Mouse (Mus musculus) cerebellum, adult 8-10 months (tissue): ENCODE results near the gene Slc45a2.

Experiments
- DNase-seq: peaks from one replicate; pipeline ENCODE4 v3.0.0; 2022

Gene Slc45a2

DNA sequence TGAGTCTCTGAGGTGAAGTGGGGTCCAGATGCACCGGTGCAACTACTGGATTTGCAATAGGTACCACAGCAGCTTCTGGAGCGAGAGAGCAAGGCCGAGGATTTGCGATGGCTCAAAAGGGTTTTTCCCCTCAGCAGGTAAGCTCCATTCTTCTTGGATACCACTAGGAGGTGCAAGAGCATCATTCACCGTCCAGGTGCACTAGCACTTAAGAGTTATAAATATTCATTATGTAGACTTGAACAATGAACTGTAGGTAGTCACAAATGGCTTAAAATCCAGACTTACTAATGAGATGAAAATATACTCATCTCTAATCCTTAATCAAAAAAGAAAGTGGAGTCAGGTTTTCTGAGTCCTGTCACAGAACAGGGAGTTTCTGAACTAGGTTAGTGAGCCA is 8.2 kb downstream of the Slc45a2 start:
- no peak for DNase-seq

DNA sequence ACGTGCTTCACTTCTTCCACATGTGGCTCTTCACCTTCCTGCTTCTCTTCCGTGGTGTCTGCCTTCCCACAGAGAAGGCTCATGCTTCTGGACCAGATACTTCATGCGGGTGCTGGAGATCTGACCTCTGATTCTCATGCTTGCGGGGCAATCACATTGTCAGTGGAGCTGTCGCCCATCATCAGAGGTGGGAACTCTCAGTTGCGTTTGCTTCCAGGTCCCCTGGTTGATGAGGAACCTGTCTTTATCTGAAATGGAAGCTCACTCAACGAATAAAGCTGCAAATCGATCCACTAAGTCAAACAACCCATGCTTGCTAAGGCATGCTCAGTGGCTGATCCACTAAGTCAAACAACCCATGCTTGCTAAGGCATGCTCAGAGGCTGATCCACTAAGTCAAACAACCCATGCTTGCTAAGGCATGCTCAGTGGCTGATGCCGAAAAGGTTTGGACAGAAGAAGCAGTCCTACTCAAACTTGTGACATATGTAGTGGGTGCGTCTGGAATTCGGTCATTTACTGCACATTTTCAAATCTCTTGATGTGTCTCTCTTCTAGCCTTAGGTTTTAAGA is 10.5 kb downstream of the Slc45a2 start:
- DNase-seq = no peak

DNA sequence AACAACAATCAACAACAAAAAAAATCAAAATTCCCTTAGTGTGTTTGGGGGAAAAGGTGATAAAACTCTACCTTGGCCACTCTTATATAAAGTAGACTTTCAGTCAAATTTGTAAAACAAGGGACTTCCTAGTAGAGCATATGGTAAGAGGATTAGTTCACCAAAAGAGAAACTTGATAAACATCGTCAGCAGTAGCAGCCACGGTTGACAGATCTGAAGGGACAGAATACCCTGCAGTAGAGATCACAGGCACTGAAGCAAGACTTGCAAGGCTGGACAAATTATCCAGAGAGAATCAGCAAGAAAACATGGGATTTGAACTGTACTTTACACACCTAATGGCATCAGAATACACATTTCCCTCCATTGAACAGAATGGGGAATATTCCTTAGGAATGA is 14.4 kb downstream of the Slc45a2 start:
- no peak for DNase-seq

DNA sequence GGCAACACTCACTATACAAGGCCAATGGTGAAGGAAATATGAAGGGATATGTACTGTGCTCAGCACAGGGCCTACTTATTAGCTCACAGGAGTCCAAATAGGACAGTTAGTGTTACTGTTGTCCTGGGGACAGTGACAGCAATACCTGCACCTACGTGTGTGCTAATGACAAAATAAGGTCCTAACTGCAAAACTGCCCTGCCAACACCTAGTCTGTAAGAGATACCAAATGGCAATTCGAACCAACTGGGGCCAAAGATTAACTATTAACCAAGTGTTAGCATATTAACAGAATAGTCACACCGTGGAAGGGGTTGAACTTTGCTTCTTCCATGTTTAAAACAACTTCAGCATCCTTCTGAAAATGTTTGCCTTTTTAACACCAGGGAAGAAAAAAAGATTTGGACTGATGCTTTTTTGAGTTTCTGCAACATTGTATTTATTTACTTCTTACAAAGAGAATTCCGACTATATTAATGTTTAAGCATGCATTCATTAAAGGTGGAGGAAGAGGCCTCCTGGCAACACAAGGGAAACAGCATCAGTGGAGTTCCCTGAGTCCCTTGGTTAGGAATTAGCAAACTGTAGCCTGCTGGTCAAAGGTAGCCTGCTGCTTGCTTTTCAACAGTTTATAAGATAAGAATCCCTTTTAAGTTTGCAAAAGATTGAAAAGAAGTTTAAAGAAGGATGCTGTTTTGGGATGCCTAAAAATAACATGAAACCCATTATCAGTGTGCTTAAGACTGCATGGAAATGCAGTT is 26.5 kb downstream of the Slc45a2 start:
- DNase-seq = no peak

DNA sequence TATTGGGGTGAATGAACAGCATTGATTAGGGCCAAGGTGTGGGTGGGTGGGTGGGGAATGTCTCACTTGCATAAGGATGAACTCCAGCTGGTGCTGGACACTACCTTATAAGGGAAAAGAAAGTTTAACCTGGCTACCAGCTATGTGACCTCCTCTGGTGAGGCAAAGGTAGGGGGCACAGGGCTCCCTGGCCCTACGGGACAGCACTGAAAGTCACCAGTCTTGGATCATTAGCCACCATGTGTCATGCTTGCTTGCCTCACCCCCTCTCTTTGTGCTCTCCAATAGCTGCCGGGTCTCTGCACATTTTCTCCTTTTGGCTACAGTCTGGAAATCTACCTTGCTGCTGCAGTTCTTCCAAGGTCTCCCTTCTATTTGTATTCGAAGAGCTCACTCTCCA is 29.7 kb downstream of the Slc45a2 start:
- DNase-seq = no peak

DNA sequence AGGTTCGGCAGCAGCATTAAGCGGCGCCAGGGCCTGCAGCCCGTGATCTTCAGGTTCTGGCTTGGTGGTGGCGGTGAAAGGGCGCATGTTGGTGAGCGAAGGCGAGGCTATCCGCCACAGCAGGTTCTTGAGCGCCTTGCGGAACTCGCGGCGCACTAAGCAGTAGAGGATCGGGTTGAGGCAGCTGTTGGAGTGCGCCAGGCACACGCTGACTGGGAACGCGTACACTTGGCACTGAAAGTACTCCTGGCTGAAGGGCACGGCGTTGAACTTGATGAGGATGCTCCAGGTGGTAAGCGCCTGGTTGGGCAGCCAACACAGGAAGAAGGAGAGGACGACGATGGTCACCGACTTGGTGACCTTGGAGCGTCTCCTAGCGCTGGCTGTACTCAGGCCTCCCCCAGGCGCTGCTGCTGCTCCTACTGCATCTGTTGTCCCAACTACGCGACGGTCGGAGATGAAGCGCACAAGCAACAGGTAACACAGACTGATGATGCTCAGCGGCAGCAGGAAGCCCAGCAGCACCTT is 35.5 kb downstream of the Slc45a2 start:
- no peak for DNase-seq

DNA sequence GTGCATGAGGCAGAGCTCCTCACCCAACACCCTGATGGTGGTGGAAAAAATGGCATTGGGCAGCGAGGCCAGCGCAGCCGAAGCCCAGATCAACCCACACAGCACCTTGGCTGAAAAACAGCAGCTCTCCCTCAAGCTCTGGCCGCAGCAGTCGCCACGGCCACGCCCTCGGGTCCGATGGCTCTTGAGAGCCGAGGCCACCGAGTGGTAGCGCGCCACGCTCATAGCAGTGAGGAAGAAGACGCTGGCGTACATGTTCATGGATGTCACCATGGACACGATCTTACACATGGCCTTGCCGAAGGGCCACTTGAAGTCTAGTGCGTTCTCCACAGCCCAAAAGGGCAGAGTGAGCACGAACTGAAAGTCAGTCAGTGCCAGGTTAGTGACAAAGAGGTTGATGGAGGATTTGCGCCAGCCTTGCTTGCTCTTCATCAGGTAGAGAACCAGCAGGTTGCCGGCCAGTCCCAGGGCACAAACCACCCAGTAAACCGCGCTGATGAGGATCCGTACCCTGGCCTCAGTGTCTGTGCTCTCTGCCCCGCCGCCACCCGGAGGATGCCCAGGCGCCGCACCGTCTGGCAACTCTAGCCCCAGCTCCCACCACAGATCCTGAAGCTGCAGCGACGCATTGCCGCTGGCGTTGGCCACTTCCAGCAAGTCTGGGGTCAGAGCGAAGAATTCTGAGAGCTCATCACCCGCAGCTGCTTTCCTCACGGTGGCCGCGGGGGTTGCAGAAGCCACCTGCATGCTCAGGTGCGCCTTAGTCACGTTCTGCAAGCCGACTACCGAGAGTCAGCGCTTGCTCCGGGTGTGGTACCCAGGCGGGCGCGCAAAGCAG is 36.2 kb downstream of the Slc45a2 start:
- DNase-seq = no peak

DNA sequence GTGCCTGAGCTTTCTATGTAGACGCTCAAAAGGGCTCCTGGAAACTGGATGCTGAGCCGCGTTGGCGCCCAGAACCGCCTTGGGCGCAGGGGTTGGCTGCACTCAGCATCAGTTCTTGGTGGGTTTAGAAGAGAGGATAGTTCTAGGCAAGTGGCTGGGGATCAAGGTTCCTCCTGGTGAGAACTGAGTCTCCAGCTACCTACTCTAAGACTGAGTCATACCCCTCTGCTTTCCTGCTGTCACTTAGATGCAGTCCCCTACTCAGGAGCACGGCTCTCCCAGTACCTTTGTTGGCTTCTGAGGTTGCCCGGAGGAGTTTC is 36.8 kb downstream of the Slc45a2 start:
- no peak for DNase-seq

DNA sequence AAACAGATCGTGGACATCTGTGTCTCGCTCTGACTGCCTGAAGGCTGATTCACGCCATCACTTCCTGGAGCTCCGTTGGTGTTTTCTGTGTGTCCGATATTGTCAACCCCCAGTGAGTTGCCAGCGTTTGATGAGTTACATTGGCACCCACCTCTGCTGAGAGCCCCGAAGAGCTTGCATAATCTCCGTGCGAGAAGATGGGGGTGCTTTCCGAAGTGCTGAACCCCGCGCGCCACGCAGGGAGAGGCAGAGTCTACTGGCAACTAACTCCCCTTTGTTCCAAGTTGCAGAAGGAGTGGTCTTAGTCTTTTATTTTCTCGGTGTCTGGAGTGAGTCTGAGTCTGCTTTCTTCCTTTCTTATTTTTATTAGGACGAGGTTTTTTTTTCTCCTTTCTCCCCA is 37.2 kb downstream of the Slc45a2 start, which contains the start of gene Rxfp3:
Rxfp3 (minus strand) TSS at position 281 of the 400 bp plus-strand sequence.
- no peak for DNase-seq

DNA sequence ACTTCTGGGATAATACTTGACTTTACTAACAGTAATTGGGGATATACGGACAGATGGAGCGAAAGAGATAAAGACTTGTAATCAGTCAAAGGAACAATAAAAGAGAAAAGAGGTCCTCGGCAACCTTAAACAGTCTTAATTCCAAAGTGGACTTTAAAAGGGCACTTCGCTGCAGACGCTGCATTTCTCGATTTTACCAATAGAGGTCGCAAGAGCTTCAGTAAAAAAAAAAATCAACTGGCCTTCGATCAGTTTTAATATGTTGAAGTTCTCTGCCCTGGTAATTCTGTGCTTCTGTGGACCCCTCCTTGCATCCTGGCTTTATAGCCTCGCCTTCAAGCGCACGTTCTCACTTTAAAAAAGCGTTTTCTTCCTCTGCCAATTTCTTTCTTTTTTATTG is 38.0 kb downstream of the Slc45a2 start:
- peak; percentile 42 for DNase-seq

DNA sequence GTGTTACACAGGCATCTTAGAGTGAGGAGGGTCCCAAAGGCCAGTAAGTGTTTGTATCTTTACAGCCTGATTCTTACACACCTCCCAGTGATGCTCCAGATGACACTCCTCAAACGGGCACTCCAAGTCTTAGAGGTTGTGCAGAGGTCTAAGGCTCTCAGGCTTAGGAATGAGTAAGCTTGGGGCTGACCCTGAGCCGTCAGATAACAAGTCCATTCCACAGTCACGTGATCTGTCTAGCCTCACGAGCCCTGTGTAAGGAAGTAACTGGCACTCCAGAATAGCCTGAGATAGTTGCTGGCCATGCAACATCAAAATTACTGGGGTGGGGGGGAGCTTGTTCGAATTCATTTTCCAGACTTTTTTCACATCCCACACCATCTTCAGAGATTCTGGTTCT is 39.5 kb downstream of the Slc45a2 start:
- DNase-seq = no peak

DNA sequence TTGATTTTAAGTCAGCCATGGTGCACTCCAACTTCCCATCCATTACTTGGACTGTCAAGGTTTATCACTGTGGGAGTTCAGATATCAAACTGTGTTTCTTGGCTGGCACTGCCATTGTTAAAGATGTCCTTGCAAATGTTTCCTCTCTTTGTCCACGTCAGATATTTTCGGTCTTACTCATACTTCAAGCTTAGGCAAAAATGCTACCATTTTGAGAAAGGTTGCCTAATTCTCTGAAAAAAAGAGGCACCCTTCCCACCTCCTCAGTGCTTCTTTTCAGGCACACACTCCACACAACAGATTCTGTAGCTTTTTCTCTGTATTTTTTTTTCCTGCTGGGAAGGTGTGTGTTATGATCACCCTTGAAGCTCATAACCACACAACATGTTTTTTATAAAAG is 40.7 kb downstream of the Slc45a2 start:
- no peak for DNase-seq

DNA sequence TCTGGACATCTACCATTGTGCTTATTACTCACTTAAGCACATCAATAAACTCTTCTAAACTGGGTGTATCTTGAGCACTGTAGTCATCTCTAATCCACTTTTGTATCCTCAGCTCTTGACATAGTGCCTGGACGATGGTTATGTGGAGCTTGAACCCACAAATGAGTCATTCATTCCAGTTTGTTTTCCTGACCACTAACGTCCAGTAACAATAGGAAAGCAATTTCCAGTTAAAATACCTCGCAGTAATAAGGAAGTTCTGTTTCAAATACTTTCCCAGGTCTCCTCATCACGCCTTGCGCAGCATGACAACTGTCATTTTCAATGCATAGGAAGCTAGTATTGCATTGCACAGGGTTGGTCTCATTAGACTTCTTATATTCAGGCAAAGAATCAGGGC is 42.3 kb downstream of the Slc45a2 start:
- DNase-seq = no peak

DNA sequence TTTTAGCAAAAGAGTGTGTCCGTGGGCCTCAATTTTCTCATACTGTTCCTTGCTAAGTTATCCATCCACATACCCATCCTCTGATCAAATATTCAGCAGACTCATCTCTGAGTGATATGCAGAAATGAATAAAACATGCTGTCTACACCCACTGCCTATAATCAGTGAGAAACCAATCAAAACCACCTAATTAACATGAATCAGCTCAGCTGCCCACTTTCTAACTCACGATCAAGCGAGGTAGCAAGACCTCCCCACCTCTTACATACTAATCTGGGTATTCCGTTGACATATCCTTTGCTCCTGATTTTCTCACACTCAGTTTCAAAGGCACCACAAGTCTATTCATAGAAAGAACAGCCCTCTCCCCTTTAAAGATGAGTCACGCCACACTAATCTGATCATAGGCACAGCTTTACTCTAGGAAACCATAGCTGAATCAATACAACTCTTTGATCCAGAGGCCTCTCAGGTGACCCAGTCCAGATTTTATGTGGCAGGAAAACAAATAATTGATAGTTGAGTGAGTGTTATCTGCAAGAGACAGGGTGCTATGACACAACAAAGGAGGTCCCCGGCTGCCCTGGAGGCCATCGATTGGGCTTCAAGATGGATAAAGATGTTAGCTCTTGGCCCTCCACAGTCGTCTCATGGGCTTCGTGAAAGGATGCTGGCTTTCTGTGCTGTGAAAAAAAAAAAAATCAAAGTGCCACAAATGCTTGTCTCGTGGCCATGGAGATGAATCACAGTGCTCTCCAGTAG is 53.3 kb downstream of the Slc45a2 start:
- no peak for DNase-seq

DNA sequence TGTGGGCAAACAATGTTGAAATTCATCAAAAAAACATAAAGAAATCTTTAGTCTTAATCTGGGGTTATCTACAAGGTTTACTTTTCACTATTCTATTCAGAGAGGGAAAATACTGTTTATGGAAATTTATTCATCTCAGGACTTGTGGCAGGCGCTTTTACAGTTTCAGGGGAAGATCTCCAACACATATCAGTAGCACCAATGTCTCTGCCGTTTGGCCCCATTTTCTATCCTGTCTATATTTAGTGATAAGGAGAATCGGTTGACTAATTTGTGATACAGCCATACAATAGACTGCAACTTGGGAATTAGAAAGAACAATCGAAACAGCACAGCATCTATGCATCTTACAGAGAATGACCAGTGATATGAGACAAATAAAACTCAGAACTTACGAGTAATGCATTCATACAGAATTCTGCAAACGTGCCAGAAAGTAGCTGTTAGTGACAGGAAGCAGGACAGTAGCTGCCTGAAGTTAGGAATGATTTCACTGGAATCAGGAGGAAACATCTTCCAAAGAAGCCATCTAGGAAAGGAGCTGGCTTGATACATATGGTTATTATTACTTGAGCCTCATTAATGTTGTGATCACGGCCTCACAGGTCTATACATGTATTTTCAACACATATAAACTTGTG is 54.0 kb downstream of the Slc45a2 start:
- no peak for DNase-seq

DNA sequence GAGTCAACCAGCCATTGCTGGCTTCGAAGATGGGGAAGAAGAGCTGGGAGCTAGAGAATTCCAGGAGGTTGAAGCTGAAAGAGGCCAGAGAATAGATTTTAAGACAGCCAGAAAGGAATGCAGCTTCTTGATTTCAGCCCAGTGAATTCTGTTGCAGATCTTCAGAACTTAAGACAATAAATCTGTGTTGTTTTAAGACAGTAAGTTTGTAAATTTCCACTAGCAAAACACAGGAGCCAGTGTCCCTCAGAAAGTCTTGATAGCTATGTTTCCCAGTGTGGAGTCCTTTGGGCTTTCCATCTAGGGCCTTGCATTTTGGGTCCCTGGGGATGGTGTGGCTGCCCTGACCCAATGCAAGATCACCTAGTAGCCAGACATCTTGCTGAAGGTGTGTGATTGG is 62.4 kb downstream of the Slc45a2 start:
- no peak for DNase-seq

DNA sequence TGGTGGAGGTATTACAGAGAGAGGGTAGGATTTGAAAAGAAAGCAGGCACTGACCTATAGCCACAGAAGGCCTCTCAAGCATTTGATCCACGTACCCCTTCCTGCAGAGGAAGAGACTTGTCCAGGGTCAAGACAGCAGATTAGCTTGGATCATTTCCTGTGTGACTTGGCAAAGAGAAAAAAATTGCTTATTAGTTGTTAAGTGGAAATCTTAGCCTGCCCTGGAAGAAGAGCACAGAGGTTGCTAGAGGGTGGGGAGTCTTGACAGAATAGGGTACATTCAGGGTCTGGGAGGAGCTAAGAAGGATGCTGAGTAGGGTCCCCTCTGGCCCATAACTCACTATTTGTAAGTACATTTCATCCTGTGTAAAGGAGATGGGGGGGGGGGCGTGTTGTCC is 63.6 kb downstream of the Slc45a2 start:
- no peak for DNase-seq

DNA sequence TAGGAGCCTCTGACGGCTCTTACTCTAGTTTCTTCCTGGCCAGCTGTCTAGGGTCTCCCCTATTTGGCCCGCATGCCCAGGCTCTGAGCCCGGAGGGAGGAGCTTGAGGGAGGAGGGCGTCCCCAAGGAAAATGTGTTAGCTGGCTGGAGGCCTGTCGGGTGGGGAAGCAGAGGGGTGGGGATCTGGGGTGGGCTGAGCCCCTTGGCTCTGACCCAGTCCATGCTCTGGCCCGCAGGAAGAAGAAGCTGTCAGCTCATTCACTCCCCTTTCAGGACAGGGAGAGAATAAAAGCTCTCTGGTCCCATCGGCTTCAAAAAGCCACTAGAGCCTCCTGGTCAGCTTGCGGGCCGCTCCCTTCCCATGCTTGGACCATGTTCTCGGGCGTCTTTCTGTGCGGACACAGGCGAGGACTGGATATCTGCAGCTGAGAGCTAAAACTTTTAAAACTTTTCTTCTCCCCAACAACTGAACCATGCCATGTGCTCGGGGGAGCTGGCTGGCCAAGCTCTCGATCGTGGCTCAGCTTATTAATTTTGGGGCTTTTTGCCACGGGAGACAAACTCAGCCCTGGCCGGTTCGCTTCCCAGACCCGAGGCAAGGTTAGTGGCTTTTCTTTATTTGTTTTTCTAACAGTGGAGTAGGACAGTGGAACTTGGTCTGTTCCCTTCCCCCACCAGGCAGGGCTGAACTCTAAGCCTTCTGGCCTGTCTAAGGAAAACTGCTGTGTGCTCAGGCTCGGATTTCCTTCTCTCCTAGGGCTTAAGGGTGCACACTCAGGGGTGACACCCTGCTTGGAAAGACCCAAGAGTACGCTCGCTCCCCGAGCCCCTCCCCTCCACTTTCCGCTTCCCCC is 64.3 kb downstream of the Slc45a2 start, which contains the start of gene Adamts12:
Adamts12 (plus strand) TSS at position 233 of the 854 bp plus-strand sequence.
- no peak for DNase-seq

DNA sequence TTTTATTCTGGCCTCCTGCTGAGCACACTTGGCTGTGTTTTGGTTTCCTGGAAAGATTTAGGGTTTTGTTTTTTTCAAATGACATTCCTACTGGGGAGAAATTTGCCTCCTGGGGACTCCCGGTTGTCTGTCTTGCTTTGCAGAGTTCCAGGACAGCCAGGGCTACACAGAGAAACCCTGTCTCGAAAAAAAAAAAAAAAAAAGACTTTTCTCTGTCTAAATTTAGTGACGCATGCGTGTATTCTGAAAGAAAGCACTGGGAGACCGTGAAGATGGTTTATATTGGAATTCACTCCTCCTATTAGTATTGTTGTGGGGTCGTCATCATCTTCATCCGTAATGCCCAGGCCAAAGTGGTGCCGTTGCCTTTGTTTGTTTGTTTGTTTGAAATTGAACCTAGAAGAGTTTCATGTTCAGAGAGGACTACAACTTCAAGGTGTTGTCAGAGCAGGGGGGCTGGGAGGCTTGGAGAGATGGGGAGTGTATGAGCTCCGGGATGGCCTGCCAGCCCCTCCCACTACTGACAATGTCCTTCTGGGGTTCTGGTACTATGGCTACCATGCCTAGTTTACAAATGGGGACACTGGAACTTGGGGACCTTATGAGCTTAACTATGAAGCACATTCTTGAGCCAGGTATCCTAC is 65.1 kb downstream of the Slc45a2 start:
- no peak for DNase-seq

DNA sequence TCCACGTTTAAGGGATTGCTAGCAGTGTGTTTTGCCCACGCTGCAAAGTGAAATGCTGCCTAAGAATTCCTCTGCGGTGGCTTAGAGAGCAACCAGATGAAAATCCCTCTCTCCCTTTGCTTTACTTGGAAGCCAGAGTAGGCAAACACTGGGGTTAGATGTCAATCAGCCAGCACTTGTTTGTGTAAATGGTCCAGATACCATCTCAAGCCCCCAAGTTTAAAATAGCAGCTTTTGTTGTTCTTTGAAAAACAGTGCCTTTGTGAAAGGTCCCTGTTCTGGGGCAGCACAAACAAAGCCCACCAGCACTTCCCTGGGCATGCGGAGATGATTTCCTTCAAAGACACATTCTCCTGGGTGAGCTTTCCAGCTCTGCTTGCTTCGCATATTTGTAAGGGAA is 65.8 kb downstream of the Slc45a2 start:
- no peak for DNase-seq

DNA sequence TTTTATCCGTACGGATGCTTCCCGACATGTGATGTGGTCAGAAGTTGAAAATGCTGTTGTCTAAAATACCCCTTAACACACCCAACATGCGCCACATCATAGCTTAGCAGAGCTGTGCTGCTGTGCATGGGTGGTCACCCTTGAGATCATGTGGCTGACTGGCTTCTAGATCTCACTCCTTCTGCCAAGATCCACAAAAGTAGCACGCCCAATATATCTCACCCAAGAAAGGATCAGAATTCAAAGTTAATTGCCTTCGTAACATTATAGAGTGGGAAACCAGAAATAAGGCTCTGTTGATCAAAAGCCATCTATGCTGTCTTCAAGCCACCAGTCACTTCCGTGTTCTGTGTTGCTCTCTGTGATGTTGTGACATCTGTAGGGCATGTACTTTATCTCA is 67.4 kb downstream of the Slc45a2 start:
- no peak for DNase-seq
